Mouse (Mus musculus) midbrain, postnatal 0 days (tissue): ENCODE results near the gene Zfp36. TPM values are rescaled to one million over a fixed set of nuclear protein-coding genes. Genes with fewer than 3 reads are reported as not detected.
A peak's percentile ranks its signal among the peaks of the same experiment; 100 is the strongest.

Source experiments
- ATAC-seq: fragments of 200-750 bp; cut with Nextera tagmentation; 2 replicates; pipeline ENCODE4 v1.8.0; 2017; ENCODE audit warnings: moderate number of reproducible peaks, mild to moderate bottlenecking, moderate TSS enrichment, moderate library complexity; ENCODE audit not compliant: low FRiP score
- DNase-seq: peaks from one replicate; pipeline ENCODE4 v3.0.0-alpha.2; 2015; ENCODE audit warnings: low spot score
- H3K27ac ChIP-seq: fragments of 300-500 bp; sonication (generic); 2 replicates; pipeline ENCODE4 v1.5.1; 2014; ENCODE audit warnings: low read depth, mild to moderate bottlenecking, low read length, mixed read lengths
- H3K27me3 ChIP-seq: fragments of 300-500 bp; sonication (generic); 2 replicates; pipeline ENCODE4 v1.6.1; 2014; ENCODE audit warnings: low read length, control low read depth, mixed read lengths; ENCODE audit not compliant: insufficient read depth
- H3K36me3 ChIP-seq: fragments of 300-500 bp; sonication (generic); 2 replicates; pipeline ENCODE4 v1.6.1; 2014; ENCODE audit warnings: low read length, control low read depth, mixed read lengths; ENCODE audit not compliant: insufficient read depth
- H3K4me1 ChIP-seq: fragments of 300-500 bp; sonication (generic); 2 replicates; pipeline ENCODE4 v1.6.1; 2014; ENCODE audit warnings: mild to moderate bottlenecking, control low read depth, antibody characterized with exemption, low read length, mixed read lengths; ENCODE audit not compliant: insufficient read depth
- H3K4me2 ChIP-seq: fragments of 300-500 bp; sonication (generic); 2 replicates; pipeline ENCODE4 v1.6.1; 2014; ENCODE audit warnings: low read depth, mild to moderate bottlenecking, low read length, mixed read lengths; ENCODE audit not compliant: poor library complexity, severe bottlenecking
- H3K4me3 ChIP-seq: fragments of 300-500 bp; sonication (generic); 2 replicates; pipeline ENCODE4 v1.5.1; 2014; ENCODE audit warnings: low read depth, mild to moderate bottlenecking, low read length, moderate library complexity
- H3K9ac ChIP-seq: fragments of 300-500 bp; sonication (generic); replicated peaks from 2 replicates; pipeline ENCODE4 v1.6.1; 2014; ENCODE audit warnings: mild to moderate bottlenecking, low read length, moderate library complexity, mixed read lengths; ENCODE audit not compliant: poor library complexity, severe bottlenecking
- H3K9me3 ChIP-seq: fragments of 300-500 bp; sonication (generic); 2 replicates; pipeline ENCODE4 v1.6.1; 2016; ENCODE audit warnings: low read length, control low read depth
- CTCF ChIP-seq: IDR thresholded peaks from 2 replicates; pipeline ENCODE4 v1.5.1; 2016; ENCODE audit warnings: antibody characterized with exemption, mild to moderate bottlenecking
- WGBS: fragments of 180-500 bp; shearing (Covaris S2); extraction: QIAGEN DNeasy Blood & Tissue Kit; methylation state at CpG from one replicate; pipeline ENCODE4 v1.1.7; 2014; 5-methylcytosine and 5-hydroxymethylcytosine counted together
- polyA plus RNA-seq: library from polyadenylated mRNA; unstranded; fragments of >200 nt; fragmentation: Nextera tagmentation; extraction: Ambion mirVana; gene quantifications from 2 replicates; pipeline ENCODE4 v1.2.1, GENCODE M21; 2015
- total RNA-seq: library from RNA; depleted of rRNA; stranded (reverse); fragments of >200 nt; gene quantifications from 2 replicates; pipeline ENCODE4 v1.2.3, GENCODE M21; 2014

The Zfp36 gene
- total and polyA plus RNA-seq, 2 experiments from 2014 or later, result 2.9 to 4.1 TPM

GRCm38 (mm10) chr7:28412826-28413225 is 32.8 kb upstream of the Zfp36 start:
- DNase-seq, result no peak
- Histone ChIP-seq H3K36me3 (peaks cover 48% of the 10 kb centered on the region), H3K9ac (no peak overlapping the region), H3K4me1 (no peaks in the 10 kb centered on the region), H3K27me3 (no peaks in the 10 kb centered on the region), H3K4me2 (no peak overlapping the region), H3K9me3 (no peaks in the 10 kb centered on the region), H3K4me3 (no peak overlapping the region), H3K27ac (no peak overlapping the region)
- no peak for ATAC-seq
- TF ChIP-seq CTCF, result peak; percentile 22; the same call in 1 of the 2 replicates
- 88% methylated on average over 4 of the region's 4 CpGs for WGBS

DNA sequence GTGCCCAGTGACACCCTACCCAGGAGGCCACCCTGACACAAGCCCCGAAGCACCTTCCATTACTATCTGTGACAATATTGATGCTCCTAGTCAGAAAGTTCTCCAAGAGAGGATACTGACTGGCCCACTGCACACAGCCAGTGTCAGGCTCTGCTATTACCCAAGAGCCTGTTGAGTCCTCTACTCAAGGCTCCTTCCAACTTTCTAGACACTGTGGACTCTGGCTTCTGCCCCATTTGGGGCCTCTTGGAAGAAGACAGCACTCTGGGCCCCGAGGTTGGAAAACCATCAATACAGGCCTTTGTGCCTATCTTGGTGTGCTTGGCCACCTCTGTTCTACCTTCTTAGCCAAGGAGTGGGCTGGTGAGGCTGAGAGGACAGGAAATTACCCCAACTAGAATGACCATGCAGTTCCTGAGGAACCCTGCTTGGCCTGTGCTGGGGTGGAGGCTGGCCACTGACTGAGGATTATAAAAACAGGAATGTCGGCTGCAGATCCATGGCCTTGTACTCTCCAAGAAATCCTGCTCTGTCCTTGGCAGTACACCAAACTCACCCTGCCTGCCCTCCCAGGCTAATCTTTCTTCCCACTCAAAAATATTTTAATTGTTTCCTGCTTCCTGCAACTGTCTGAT is 30.9 kb upstream of the Zfp36 start:
- no peak for ATAC-seq
- no peak overlapping the region for H3K27ac ChIP-seq
- WGBS, result 93% methylated on average over 3 of the region's 3 CpGs

DNA sequence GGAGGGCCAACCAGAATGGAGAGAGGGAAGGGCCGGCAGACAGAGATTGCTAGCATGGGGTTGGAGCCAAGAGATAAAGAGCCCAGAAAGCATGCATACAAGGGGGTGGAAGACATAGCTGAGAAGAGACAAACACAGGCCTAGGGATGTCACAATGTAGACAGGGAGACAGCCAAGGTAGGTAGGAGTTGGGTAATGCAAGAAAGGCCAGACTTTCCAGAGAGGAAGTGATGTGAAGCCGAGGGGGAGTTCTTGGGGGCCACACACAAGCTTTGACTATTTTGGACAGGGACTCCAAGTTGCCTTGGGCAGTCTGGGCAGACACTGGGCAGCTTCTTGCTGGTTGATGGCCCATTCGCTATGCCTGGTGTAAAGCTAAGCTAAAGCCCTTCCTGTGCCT is 21.9 kb upstream of the Zfp36 start:
- Histone ChIP-seq H3K27ac (no peak overlapping the region), H3K36me3 (peaks cover 82% of the 10 kb centered on the region), H3K4me1 (no peaks in the 10 kb centered on the region), H3K4me2 (no peak overlapping the region), H3K9ac (no peak overlapping the region), H3K4me3 (no peak overlapping the region), H3K27me3 (no peaks in the 10 kb centered on the region), H3K9me3 (no peaks in the 10 kb centered on the region)
- no peak for TF ChIP-seq CTCF
- ATAC-seq, result no peak
- DNase-seq, result no peak
- whole genome bisulfite sequencing, result 86% methylated on average over 3 of the region's 3 CpGs

More for the DNA sequence above, 30.9 kb upstream of the Zfp36 start:
- no peak overlapping the region for H3K9ac ChIP-seq
- H3K27me3 ChIP-seq, result no peaks in the 10 kb centered on the region
- DNase-seq, result no peak
- H3K9me3 ChIP-seq, result no peaks in the 10 kb centered on the region
- H3K4me1 ChIP-seq, result no peaks in the 10 kb centered on the region
- TF ChIP-seq CTCF, result no peak
- peaks cover 64% of the 10 kb centered on the region for H3K36me3 ChIP-seq
- H3K4me2 ChIP-seq, result no peak overlapping the region
- H3K4me3 ChIP-seq, result no peak overlapping the region

DNA sequence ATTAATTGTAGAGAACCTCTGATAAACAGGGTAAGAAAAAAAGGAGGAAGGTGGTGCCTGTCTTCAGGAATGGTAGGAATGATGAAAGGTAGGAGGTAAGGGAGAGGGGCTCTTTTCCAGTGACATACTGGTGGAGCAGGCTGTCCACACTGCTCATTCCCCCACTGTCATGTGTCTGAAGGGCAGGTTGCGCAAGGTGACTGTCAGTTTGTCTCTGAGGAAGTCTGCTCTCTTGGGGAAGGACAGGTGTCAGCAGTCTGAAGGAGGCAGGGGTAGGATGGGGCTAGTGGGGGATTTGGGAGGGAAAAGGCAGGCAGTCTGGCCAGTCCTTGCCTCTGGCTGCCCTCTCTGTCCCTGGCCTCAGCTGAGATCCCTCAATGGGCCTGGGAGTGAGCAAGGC is 21.0 kb upstream of the Zfp36 start:
- ATAC-seq (no peak), DNase-seq (no peak)
- Histone ChIP-seq H3K36me3 (peaks cover 82% of the 10 kb centered on the region), H3K4me3 (no peak overlapping the region), H3K9me3 (no peaks in the 10 kb centered on the region), H3K27ac (no peak overlapping the region), H3K9ac (no peak overlapping the region), H3K27me3 (no peaks in the 10 kb centered on the region), H3K4me1 (no peaks in the 10 kb centered on the region), H3K4me2 (no peak overlapping the region)
- TF ChIP-seq CTCF, result no peak
- 96% methylated on average over 1 of the region's 1 CpGs for WGBS

DNA sequence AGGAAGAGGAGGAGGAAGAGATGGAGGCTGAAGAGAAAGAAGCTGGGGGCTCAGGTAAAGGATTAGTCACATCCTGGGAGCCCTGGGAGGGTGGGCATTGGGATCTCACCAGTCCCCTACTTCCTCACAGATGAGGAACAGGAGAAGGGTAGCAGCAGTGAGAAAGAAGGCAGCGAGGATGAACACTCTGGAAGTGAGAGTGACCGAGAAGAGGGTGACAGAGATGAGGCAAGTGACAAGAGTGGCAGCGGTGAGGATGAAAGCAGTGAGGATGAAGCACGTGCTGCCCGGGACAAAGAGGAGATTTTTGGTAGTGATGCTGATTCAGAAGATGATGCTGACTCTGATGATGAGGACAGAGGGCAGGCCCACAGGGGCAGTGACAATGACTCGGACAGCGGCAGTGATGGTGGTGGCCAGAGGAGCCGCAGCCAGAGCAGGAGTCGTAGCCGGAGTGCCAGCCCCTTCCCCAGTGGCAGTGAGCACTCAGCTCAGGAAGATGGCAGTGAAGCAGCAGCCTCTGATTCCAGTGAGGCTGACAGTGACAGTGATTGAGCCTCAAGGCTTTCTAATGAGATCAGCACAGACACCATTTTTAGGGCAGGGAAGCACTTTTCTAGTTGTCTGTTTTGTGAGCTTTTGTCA is 18.8 kb upstream of the Zfp36 start:
- H3K9me3 ChIP-seq, result no peaks in the 10 kb centered on the region
- WGBS, result 91% methylated on average over 10 of the region's 10 CpGs
- no peak overlapping the region for H3K4me2 ChIP-seq
- H3K27ac ChIP-seq, result no peak overlapping the region
- no peaks in the 10 kb centered on the region for H3K27me3 ChIP-seq
- H3K4me3 ChIP-seq, result no peak overlapping the region
- no peak for TF ChIP-seq CTCF
- ATAC-seq (no peak), DNase-seq (no peak)
- H3K4me1 ChIP-seq, result no peaks in the 10 kb centered on the region
- peaks cover 73% of the 10 kb centered on the region for H3K36me3 ChIP-seq
- no peak overlapping the region for H3K9ac ChIP-seq

DNA sequence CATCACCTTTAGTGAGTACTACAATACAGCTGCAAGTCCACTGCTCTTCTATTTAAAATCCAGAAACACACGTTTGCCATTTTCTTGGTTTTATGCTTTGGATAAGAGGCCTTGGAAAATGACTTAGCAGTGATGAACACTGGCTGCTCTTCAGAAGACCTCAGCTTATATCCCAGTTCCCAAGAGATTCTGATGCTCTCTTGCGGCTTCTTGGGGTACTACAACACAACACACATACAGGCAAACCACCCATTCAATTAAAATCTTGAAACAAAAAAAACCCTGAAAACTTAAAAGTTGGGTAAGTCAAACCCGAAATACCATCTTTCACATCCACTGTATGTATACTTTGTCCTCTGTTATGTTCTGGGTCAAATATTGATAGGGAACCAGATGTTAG is 17.9 kb upstream of the Zfp36 start:
- H3K9me3 ChIP-seq, result no peaks in the 10 kb centered on the region
- H3K27me3 ChIP-seq, result no peaks in the 10 kb centered on the region
- 57% methylated on average over 3 of the region's 3 CpGs for WGBS
- peaks cover 64% of the 10 kb centered on the region for H3K36me3 ChIP-seq
- no peak overlapping the region for H3K4me2 ChIP-seq
- DNase-seq, result peak; percentile 69
- peak; percentile 63 for TF ChIP-seq CTCF
- H3K4me3 ChIP-seq, result no peak overlapping the region
- H3K9ac ChIP-seq, result no peak overlapping the region
- ATAC-seq, result no peak
- H3K27ac ChIP-seq, result no peak overlapping the region
- H3K4me1 ChIP-seq, result no peaks in the 10 kb centered on the region
